Mouse (Mus musculus): ENCODE results near the gene Axdnd1.

DNA sequence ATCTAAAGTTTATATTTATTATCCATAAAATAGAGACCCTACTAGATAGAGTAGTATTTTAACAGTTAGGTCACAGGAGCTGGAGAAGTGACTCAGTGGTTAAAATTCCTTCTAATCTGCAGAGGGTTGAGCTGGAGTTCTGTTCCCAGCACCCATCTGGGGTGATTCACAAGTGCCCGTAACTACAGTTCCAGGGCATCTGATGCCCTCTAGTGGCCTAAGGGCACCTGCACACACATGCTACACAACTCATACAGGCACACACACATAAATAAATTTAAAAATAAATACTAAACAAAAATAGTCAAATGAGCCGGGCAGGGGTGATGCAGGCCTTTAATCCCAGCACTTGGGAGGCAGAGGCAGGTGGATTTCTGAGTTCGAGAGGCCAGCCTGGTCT lies 39.7 kb downstream of the Axdnd1 start:
- no peak for TF ChIP-seq CTCF (IDR thresholded peaks at IDR 0.05; ENCODE audit: low read depth)
- TF ChIP-seq EP300 (IDR thresholded peaks at IDR 0.05; ENCODE audit: low read depth) = no peak

All from heart, postnatal 0 days (tissue).